Mouse (Mus musculus) fat pad, adult 2 months (tissue): Measurements from ENCODE around the gene Zdhhc19.
"Not testable (repeated sequence)": the region's sequence is repeated elsewhere in the genome, so short reads cannot be mapped to it uniquely, and the experiment has no call there.

ENCODE experiments used
- DNase-seq: peaks from one replicate; pipeline ENCODE4 v3.0.0-alpha.2; 2011; ENCODE audit warnings: low read depth, low spot score; ENCODE audit errors: extremely low read depth

Gene Zdhhc19

DNA sequence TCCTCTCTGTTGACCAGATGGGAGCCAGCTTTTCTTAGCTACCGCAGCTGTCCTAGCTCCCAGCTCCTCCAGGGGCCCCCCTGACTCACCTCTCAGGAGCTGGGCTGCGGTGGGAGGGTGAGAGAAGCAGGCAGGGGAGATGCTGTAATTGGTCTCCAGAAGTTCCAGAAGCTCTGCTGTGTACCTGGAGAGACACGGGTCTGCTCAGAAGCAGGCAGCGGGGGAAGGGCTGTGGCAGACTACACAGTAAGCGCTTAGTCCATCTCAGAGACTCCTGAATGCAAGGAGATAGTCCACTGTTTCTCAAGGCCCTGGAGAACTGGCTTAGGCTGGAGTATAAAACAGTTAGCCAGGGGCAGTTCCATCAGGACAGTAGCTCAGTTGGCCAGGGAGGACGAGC, 10.0 kb upstream of the Zdhhc19 start:
- DNase-seq = no peak

DNA sequence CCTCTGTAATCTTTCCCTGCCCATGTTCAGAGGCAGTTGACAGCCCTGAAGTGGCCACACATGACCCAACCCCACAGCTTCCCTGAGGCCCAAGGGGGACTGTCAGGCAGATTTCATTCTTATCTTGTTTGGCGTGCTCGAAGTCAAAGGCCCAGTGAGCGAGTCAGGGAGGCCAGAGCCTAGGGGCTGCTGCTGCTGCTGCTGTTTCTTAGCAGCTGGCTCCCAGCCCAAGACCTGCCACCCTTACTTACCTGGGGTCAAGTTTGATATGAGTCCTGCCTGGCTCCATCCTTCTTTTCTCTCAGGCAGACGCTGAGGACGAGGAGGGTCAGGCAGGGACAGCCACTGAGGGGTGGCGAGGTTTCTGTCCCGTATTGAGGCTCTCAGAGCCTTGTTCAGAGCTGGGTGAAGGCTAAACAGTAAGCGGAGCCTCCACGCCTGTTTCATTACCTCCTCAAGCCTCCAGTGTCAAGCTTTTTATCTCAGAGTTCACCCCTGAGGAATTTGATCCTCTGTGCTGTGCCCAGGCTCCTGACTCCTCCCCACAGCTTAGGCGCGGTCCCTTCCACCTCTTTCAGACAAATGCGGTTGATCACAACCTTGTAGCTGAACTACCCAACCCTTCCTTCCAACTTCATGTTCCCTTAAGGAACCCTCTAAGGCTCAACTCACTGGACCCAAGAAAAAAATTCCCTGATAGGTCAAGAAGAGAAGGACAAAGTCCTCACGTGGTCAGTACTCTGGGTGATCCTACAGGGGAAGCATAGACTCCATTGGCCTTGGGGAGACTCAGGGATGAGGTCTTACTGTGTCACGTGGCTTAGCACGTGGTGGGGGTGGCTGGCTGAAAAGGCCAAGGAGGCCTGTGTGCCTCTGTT, 8.6 kb upstream of the Zdhhc19 start, which contains the start of gene Slc51a:
Gene Slc51a (minus strand): TSS at position 646 of the 878 bp plus-strand sequence.
- no peak for DNase-seq

DNA sequence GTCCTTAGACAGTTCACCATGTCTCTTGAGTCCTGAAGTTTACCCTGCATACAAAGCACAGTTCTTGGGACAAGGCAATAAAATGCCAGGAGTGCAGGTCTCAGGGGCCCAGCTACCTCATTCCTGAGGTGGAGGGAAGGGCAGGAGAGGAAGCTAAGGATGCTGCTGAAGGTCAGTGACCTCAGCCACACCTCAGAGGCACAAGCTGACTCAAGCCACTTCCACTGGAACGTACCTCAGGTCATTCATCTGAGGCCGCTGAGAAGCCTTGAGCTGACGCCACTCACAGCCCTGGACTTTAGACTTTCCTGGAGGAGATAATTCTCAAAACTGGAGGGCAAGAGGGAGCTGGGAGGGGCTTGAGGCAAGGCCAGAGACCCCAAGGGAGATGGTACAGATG, 7.1 kb upstream of the Zdhhc19 start:
- no peak for DNase-seq

DNA sequence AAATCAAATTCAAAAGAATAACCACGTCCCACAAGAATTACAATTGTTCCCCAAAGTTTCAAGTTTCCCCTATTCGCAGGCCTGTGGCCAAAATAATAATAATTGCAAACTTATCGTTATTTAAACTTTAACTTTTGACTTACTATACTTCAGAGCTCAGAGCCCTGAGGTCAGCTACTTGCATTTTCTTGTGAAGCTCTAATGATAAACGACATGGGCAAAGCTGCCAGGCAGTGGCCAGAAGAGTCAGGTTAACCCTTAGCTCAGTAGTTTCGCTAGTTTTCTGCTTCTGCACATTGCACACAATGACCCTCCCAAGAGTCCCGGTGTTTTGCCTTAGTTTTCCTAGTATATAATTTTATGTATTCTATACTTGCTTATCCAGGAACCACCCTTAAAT, 1.7 kb upstream of the Zdhhc19 start:
- DNase-seq = not testable (repeated sequence)

DNA sequence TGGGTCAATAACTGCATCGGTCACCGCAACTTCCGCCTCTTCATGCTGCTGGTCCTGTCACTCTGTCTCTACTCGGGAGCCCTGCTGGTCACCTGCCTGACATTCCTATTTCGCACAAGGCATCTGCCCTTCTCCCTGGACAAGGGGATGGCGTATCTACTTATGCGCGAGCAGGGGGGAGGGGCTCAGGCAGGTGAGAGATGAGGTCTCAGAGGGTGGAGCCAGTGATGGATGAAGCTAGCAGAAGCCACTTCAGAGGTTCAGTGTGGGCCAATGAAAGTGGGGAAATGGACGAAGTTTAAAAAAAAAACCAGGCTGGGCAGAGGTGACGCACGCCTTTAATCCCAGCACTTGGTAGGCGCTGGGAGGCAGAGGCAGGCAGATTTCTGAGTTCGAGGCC, 2.9 kb downstream of the Zdhhc19 start:
- no peak for DNase-seq

DNA sequence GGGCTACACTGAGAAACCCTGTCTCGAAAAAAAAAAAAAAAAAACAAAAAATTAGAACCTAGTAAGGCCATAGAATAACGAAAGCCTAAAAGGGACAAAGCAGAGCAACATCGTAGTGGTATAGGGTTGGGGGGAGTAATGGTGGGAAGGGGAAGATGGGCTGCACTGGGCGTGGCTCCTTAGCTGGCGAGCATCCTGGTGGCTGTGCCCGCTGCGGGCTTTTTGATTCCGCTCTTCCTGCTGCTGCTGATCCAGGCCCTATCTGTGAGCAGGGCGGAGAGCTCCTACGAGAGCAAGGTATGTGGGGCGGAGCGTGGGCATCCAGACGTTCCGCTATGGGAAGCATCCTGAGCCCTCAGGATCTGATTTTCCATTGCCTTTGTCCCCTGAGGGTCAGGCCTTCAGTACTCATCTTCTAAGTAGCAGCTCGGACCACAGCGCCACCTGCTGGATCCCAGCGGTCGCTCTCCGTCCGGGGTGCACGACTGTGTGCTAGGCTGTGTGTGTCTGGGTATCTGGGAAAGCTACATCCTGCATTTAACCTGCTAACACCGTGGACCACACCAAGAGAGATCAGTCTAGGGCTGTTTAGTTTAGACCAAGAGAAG, 3.5 kb downstream of the Zdhhc19 start:
- no peak for DNase-seq

DNA sequence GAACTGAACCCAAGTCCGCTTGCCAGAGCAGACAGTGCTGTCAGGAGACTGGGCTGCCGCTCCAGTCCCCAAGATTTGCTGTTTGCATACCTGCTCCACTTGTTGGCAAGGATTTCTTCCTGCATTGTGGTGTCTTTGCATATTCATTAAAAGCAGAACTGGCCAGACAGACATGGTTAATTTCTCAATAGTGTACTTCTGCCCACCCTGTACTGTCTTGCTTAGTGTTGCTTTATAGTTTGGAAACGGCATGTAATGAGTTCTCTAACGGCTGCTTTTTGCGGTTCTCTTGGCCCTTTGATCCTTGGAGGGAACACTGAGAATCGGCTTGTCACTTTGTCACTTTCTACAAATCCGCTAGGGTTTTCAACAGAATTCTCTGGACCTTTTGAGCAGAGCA, 5.4 kb downstream of the Zdhhc19 start:
- no peak for DNase-seq

DNA sequence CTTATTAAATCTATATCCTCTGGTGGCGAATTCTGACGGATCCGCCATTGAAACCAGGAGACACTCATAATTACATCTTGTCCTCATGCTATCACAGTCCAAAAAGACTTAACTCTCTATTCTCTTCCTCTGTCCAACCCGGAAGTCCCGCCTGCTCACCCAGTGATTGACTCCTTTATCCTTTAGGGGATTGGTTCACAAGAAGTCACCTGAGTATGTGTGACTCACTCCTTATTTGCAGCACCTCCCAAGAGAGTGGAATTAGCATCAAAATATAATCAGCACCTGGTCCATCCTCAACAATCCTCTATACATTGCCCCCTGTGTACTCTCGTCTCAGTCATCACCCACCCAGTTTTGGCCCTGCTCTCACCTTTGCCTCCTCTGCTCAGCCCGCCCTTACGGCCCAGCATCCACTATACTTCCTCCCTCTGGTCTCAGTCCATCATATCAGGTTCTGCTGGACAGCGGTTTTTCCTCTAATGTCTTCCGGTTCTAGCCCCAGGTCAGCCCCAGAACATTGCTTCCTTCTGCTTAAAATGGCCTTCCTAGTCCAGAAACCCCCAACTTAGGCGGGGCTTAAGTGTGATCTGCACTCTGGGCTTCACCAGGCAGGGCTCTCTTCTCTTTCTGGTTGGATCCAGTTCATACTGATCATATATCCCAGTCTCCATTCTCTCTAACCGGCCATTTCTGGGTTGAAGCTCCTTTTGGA, 6.7 kb downstream of the Zdhhc19 start:
- DNase-seq = no peak

DNA sequence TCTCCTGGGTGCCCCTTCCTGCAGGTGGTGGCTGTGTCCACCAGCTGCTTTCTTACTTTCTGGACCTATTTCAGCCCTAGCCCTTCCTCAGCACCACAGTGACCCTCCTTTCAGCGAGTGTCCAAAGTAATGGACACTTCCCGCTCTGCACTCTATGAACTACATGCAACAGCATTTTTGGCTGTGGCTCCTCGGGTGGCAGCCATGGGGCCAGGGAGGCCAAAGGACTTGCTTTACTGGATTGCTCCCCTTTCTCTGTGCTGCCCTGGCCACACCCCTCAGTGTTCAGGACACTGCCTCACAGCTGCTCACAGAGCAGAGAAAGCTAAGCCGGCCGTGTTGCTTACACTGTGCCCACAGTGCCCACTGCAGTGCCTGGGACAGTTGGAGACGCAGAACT, 7.6 kb downstream of the Zdhhc19 start:
- no peak for DNase-seq

DNA sequence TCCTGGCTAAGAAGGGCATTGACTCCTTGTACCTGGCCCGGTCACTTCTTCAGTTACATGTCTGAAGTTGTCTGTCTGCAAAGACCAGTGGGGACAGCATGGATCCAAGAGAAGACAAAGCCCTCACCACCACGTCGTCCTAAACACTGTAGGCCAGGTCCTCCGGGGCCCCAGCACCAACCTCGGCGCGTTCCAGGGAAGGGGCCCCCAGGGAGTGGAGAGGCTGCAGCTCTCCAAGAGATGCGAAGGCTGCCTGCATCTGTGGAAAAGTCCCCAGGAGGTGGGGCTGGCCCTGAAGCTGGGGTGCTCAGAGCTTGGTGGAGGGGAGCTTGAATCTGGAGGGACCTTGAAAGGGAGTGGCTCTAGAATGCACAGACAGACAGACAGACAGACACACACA, 10.2 kb downstream of the Zdhhc19 start:
- DNase-seq = no peak

DNA sequence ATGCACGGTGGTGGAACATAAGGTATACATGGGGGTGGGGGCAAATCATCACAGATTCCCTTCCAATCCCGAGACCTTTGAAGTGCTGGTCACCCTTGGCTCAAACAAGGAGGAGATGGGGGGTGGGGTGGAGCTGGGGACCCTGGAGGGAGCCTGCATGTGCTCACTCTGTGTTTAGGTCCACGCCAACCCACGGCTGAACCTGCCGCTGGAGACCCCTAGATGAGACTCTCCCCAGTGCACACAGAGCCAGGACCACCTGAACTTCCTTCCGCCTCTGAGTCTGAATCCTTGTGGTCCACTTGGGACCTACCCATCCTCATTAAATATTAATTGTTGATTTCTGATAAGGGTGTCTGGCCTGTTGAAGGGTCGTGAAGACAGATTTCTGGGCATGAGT, 10.8 kb downstream of the Zdhhc19 start:
- DNase-seq = no peak

DNA sequence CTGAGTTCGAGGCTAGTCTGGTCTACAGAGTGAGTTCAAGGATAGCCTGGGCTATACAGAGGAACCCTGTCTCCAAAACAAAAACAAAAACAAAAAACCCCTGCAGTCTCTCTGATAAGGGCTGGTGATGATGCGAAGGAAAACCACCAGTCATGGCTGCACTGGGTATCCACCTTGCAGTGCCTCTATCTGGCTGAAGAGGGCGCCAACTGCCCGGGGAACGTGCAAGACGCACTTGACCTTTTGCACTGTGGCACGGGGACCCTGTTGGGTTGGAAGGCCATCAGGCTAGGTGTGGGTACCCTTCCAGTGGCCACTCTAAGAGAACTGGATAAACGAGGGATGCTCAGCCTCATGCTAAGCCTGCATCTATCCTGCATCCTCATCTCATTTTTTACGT, 11.3 kb downstream of the Zdhhc19 start:
- DNase-seq = no peak

DNA sequence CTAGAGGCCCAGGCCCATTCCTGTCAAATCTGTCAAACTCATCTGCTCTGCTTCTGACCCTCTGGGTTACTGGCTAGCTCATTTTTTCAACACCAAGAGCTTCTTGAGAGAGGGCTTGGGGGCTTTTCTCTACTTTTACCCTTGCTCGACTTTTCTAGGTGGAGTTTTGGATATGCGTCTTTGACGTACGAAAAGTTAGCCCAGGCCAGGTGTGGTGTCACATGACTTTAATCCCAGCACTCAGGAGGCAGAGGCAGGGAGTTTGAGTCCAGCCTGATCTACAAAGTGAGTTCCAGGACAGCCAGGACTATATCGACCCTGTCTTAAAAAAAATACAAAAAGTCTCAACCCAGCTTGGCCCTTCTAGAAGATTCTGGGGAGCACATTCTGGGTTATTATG, 12.0 kb downstream of the Zdhhc19 start:
- no peak for DNase-seq

DNA sequence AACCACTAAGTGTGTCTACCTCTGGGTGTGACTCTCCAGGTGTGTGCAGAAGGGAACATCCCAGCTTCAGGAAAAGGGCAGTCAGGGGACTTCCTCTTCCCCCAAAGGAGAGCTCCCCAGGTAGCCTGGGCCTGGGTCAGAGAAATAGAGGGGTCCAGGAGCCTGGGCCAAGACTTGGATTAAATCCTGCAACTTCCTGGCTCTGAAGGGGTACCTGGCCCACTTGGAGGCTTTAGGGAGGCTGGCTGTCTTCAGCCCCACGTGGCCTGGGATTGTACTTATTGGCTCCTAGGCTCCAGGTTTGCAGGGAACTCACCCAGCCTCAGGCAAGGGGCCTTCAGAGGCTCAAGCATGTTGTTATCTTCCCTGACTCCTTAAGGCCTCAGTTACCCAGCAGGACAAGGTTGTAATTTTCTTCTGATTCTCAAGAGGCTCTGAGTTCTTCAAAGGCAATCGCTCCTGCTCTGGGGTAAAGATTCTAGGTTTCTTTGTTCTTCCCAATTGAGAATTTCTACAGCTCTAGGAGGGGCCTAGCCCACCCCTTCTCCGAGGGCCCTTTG, 12.5 kb downstream of the Zdhhc19 start:
- no peak for DNase-seq

DNA sequence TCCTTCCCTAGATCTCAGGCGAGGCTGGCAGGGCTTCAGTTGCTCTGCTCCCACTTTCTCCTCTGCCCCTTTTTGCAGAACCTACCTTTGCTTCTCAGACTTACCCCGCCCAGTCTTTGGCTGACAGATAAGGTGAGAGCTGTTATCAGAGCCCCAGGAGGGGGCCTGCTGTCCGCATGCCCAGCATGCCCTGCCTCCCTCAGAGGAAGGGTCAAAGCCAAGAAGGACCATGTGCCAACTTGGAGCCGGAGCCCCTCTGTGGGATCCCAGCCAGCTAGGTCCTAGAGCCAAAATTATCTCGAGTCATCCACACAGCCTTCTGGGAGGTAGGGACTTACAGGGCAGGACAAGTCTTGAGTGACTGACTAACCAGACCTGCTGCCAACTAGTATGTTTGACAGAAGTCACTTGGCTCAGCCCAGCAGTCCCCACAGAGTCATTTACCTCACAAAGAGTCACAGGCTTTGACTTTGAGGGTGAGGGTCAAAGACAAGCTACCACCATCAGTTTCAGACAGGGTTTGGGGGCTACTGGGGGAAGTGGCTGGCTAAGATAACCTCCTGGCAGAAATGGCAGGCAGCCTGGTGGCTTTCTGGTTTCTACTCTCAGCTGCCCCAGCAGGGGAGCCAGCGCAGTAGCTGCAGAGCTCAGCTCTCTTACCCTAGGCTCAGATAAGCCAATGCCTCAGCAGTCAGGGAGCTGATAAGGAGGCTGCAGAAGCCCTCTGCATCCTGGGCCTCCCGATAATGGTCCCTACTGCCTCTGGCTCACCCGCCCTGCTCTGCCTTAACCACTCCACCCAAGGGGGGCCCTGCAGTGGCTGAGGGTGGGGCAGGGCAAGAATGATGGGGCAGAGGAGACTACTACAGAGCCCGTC, 13.2 kb downstream of the Zdhhc19 start:
- no peak for DNase-seq

DNA sequence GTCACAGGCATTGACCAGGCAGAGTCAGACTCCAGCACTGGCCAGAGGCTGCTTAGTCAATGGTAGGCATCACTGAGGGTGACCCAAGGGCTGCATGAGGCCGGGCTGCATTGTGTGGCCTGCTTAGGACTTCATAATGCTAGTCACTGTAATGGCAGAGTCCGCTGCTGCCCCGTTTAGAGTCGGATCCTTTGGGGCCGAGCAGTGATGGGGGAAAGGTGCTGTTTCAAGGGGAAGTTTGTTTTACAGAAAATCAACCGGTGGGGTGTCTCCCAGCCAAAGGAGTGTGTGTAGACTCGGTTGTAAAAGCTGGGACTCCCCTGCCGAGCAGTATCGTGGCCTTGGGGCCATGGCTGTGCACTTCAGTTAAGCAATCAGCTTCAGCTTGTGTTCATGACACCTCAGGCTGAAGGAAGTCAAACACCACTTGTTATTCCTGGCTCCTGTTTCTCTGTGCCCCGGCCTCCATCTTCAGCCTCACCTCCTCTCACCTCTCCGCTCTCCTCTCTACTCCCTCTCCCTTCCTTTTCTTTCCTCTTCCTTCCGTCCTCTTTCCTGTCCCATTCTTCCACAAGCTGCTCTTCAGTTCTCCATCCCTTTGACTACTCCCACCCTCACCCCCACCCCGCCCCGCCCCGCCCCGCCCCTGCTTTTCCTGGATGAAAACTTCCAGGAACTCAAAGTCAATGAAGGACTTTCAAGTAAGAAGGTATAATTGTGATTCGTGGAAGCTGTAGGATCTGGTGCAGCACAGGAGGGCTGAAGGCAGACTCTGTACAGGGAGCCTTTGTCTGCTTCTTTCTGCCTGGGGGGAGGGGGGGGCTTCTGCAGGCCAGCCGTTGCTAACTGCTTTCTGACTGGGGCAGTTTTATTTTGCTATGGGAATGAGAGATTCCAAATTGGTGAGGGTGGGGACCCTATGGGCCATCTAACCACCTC, 14.6 kb downstream of the Zdhhc19 start:
- DNase-seq = no peak

DNA sequence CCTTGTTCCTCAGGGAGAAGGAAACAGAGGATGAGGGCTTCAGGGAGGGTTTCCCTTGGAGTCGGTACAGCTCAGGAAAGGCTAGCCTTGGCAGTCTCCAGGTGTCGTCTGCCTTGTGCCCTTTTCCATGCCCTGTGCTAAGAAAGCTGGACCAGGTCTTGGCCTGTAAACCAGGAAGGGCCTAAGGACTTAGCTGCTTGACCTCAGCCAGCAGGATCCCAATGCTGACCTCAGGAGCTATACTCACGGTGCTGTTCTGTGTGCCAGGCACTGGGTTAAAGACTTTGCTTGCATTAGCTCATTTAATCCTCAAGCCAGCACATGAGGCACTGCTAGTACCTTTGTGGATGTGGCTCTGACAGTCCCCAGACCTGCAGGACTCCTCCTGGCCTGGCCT, 15.3 kb downstream of the Zdhhc19 start:
- DNase-seq = peak; percentile 77

DNA sequence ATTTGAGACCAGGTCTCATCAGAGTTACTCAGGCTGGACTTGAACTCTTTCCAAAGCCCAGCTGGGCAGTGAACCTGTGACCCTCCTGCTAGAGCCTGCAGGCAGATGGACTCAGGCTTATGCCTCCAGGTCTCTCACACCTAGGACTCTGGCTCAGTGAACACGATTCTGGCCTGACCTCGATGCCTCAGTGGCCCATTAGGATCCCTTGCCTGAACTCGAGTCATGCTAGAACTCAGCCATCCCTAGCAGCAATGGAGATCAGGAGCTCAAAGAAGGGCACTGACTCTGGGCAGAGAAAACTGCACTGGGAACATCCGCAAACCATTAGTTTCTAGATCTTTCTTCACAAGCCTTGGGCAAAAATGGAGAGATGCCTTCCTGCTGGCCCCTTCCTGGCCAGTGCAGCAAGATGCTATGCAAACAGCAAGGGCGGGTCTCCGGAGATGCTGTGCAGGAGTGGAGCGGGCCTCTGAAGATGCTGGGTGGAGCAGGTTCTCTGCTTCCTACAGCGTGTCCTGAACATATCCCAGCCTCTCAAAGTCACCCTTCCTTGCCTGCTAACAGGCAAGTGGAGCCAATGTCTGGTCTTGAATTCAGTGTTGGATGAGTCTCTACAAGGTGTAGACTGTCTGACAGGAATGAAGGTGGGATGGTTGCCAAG, 15.9 kb downstream of the Zdhhc19 start:
- no peak for DNase-seq

DNA sequence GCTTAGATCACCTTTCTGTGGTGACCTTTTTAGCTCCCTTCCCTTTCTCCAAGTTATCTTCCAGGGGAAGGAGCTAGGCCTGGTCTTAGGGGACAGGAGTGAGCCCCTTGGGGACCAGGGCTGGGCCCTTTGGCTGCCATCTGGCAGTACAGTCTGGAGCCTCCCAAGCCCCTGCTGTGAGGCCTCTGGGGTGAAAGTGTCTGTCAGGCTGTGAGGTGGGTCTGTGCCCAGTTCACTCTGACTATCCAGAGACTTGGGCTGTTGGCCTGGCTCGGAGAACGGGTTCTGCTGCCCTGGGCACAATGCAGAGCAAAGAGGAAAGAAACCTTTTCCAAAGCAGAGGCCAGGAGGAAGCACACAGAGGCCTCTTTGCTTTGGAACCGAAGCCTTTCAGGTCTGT, 16.9 kb downstream of the Zdhhc19 start:
- no peak for DNase-seq
